Mouse (Mus musculus): ENCODE measurements at regions not wholly inside any gene's neighbourhood (a gene's known extent, or its start where the extent isn't known, plus 50 kb on each side); places are given as distances from the start of the nearest gene placed in this dataset.

DNA sequence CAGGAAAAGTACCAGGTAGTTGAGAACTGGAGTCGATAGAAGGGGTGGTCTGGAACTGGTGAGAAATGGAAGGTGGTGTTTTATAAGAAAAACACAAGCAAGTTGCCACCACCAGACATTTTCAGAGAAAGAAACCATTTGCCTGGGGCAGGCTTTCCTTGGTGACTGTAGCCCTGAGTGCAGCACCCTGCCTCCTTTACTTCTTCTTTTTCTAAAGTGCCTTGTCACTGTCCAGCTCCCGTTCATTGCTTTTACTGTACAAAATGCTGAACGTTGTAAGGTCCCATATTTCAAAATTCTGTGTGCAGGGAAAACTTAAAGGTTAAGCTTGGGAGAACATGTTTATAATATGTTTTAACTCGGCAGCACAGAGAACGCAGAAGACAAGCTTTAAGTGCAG is 122.9 kb upstream of the Nrp1 start:
- no peak overlapping the region for H3K27ac ChIP-seq (ENCODE audit: insufficient read depth, low read length)
- H3K4me1 ChIP-seq (ENCODE audit: control insufficient read depth, insufficient read depth, insufficient read length), result no peaks in the 10 kb centered on the region
- no peak for DNase-seq (ENCODE audit: low read depth in 1 of 2, low spot score in 2 of 2)
- H3K4me3 ChIP-seq (ENCODE audit: extremely low read depth, insufficient read depth, insufficient read length), result no peak overlapping the region
- H3K27me3 ChIP-seq (ENCODE audit: control insufficient read depth, insufficient read depth, low read length), result no peaks in the 10 kb centered on the region
- 24% methylated on average over 5 of the region's 5 CpGs for WGBS
- TF ChIP-seq CTCF (IDR thresholded peaks at IDR 0.05; ENCODE audit: extremely low read depth, insufficient read depth, insufficient read length, insufficient replicate concordance) (no peak), POLR2A (IDR thresholded peaks at IDR 0.05; ENCODE audit: low read depth, low read length) (no peak)
- H3K36me3 ChIP-seq (ENCODE audit: control insufficient read depth, insufficient read depth, low read length), result no peaks in the 10 kb centered on the region

DNA sequence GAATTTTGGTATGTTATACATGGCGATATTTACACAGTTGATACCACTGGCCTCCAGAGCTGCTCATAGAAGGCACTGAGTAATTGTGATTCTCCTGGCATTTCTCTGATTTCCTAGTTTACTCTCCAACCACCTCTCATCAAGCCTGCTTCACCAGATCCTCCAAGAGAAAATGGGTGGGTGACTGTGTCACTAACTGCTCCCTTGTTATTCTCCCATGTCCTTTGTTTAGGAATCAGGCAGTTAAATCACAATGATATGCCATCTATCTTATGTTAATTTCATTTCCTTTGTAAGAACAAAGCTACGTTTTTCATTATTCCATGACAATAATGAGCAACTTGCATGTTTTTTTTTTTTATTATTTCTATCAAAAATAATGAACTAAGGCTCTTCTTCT is 122.3 kb upstream of the Nrp1 start:
- WGBS, result 79% methylated on average over 2 of the region's 2 CpGs
- Histone ChIP-seq H3K27ac (ENCODE audit: insufficient read depth, low read length) (no peak overlapping the region), H3K36me3 (ENCODE audit: control insufficient read depth, insufficient read depth, low read length) (no peaks in the 10 kb centered on the region), H3K4me3 (ENCODE audit: extremely low read depth, insufficient read depth, insufficient read length) (no peak overlapping the region), H3K27me3 (ENCODE audit: control insufficient read depth, insufficient read depth, low read length) (no peaks in the 10 kb centered on the region), H3K4me1 (ENCODE audit: control insufficient read depth, insufficient read depth, insufficient read length) (no peaks in the 10 kb centered on the region)
- DNase-seq (ENCODE audit: low read depth in 1 of 2, low spot score in 2 of 2), result no peak
- no peak for TF ChIP-seq POLR2A (IDR thresholded peaks at IDR 0.05; ENCODE audit: low read depth, low read length)
- no peak for TF ChIP-seq CTCF (IDR thresholded peaks at IDR 0.05; ENCODE audit: extremely low read depth, insufficient read depth, insufficient read length, insufficient replicate concordance)

DNA sequence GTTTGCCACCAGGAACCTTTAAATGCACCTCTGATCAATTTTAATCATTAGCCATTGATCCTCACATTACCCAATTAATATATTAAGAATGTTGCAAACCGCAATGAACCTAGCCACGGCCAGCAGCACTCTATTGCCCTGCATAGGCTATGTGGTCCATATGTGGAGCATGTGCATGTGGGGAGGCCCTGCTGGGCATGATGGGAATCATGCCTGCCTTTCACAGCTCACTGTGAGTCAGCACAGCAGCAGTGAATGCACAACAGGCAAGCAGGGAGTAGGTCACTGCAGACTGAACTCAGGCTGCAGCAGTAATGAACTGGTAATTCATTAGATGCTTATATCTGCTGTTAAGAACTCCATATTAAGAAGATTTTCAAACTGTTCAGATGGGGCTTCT is 119.5 kb upstream of the Nrp1 start:
- H3K27me3 ChIP-seq (ENCODE audit: control insufficient read depth, insufficient read depth, low read length), result no peaks in the 10 kb centered on the region
- no peak overlapping the region for H3K27ac ChIP-seq (ENCODE audit: insufficient read depth, low read length)
- H3K4me3 ChIP-seq (ENCODE audit: extremely low read depth, insufficient read depth, insufficient read length), result no peak overlapping the region
- TF ChIP-seq CTCF (IDR thresholded peaks at IDR 0.05; ENCODE audit: extremely low read depth, insufficient read depth, insufficient read length, insufficient replicate concordance), result no peak
- TF ChIP-seq POLR2A (IDR thresholded peaks at IDR 0.05; ENCODE audit: low read depth, low read length), result no peak
- 91% methylated on average over 2 of the region's 2 CpGs for WGBS
- H3K4me1 ChIP-seq (ENCODE audit: control insufficient read depth, insufficient read depth, insufficient read length), result no peaks in the 10 kb centered on the region
- DNase-seq (ENCODE audit: low read depth in 1 of 2, low spot score in 2 of 2), result no peak
- H3K36me3 ChIP-seq (ENCODE audit: control insufficient read depth, insufficient read depth, low read length), result no peaks in the 10 kb centered on the region

DNA sequence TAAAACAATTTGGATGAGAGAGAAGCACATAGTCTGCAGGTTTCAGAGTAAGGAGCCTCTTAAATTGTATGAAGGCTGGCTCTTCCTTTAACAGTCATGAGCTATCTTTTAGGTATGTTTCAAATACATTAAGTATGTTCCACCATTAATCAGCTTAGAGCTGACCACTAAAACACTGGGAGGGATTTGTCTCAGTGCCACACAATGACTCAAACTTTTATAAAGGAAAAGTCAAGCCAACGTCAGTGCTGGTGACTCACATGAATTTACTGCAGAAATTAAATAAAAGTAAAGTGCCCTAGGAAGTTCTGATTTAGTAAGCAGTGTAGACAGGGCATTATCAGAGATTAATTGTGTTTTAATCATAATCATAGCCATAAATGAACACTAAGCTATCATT is 118.6 kb upstream of the Nrp1 start:
- no peak overlapping the region for H3K4me3 ChIP-seq (ENCODE audit: extremely low read depth, insufficient read depth, insufficient read length)
- no peak overlapping the region for H3K27ac ChIP-seq (ENCODE audit: insufficient read depth, low read length)
- no peak for TF ChIP-seq POLR2A (IDR thresholded peaks at IDR 0.05; ENCODE audit: low read depth, low read length)
- TF ChIP-seq CTCF (IDR thresholded peaks at IDR 0.05; ENCODE audit: extremely low read depth, insufficient read depth, insufficient read length, insufficient replicate concordance), result no peak
- WGBS, result 67% methylated on average over 1 of the region's 1 CpGs
- H3K27me3 ChIP-seq (ENCODE audit: control insufficient read depth, insufficient read depth, low read length), result no peaks in the 10 kb centered on the region
- no peak for DNase-seq (ENCODE audit: low read depth in 1 of 2, low spot score in 2 of 2)
- H3K4me1 ChIP-seq (ENCODE audit: control insufficient read depth, insufficient read depth, insufficient read length), result no peaks in the 10 kb centered on the region
- H3K36me3 ChIP-seq (ENCODE audit: control insufficient read depth, insufficient read depth, low read length), result no peaks in the 10 kb centered on the region

DNA sequence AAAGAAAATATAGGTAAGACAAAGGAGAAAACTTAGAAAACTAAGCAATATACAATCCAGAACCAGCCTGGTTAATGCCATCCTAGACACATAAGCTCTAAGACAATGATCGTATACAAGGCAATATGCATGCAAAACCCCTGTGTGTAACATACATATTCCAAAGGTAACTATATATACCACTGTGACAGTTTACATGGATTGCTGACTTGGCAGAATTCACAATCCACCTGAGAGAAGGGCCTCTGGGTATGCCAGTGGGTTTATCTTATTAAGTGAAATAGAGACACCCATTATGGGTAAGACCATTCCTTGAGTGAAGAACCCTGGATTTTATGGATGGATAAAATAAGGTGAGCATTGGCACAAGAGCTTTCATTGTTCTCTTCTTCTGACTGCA is 117.2 kb upstream of the Nrp1 start:
- H3K4me3 ChIP-seq (ENCODE audit: extremely low read depth, insufficient read depth, insufficient read length), result no peak overlapping the region
- WGBS, result 93% methylated on average over 1 of the region's 1 CpGs
- no peaks in the 10 kb centered on the region for H3K36me3 ChIP-seq (ENCODE audit: control insufficient read depth, insufficient read depth, low read length)

DNA sequence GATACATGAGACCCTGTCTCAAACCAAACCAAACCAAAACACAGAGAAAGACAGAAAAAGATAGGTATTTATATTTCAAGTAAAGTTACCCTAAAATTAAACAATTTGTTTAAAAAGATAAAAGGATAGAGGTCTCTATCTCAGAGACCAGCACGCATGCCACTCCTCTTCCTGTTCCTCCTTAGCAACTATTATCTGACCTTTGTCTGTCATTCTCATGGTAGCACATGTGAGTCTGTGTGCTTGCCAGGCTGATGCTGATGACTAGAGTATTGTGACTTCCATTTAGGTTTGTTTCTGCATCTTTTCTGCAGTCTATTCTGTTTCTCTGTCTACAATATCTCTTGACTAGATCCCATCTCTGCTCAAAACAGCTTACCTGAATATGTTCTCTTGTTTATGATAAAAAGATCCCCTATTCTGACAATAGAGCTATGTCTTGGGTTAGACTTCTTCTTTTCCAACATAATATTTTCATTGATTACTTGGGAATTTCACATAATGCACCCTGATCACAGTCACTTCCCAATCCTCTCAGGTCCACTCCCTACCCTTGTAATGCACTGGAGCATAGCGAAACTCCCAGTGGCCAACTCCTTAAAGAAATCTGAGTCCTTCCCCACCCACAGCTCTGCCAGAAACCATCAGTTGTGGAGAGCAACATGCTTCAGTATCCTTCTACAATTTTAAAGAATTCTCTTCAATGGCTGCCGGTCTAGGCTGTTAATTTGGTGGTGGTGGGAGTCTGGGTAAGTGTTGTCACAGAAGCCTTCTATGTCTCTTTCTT is 115.7 kb upstream of the Nrp1 start:
- no peak for DNase-seq (ENCODE audit: low read depth in 1 of 2, low spot score in 2 of 2)
- no peak overlapping the region for H3K27ac ChIP-seq (ENCODE audit: insufficient read depth, low read length)
- TF ChIP-seq POLR2A (IDR thresholded peaks at IDR 0.05; ENCODE audit: low read depth, low read length) (no peak), CTCF (IDR thresholded peaks at IDR 0.05; ENCODE audit: extremely low read depth, insufficient read depth, insufficient read length, insufficient replicate concordance) (no peak)
- no peaks in the 10 kb centered on the region for H3K36me3 ChIP-seq (ENCODE audit: control insufficient read depth, insufficient read depth, low read length)
- H3K27me3 ChIP-seq (ENCODE audit: control insufficient read depth, insufficient read depth, low read length), result no peaks in the 10 kb centered on the region
- no peak overlapping the region for H3K4me3 ChIP-seq (ENCODE audit: extremely low read depth, insufficient read depth, insufficient read length)
- WGBS, result 88% methylated on average over 3 of the region's 3 CpGs
- H3K4me1 ChIP-seq (ENCODE audit: control insufficient read depth, insufficient read depth, insufficient read length), result no peaks in the 10 kb centered on the region

More for the DNA sequence above, 117.2 kb upstream of the Nrp1 start:
- H3K27ac ChIP-seq (ENCODE audit: insufficient read depth, low read length), result no peak overlapping the region
- H3K4me1 ChIP-seq (ENCODE audit: control insufficient read depth, insufficient read depth, insufficient read length), result no peaks in the 10 kb centered on the region
- no peaks in the 10 kb centered on the region for H3K27me3 ChIP-seq (ENCODE audit: control insufficient read depth, insufficient read depth, low read length)
- DNase-seq (ENCODE audit: low read depth in 1 of 2, low spot score in 2 of 2), result no peak
- TF ChIP-seq CTCF (IDR thresholded peaks at IDR 0.05; ENCODE audit: extremely low read depth, insufficient read depth, insufficient read length, insufficient replicate concordance), result no peak
- TF ChIP-seq POLR2A (IDR thresholded peaks at IDR 0.05; ENCODE audit: low read depth, low read length), result no peak

DNA sequence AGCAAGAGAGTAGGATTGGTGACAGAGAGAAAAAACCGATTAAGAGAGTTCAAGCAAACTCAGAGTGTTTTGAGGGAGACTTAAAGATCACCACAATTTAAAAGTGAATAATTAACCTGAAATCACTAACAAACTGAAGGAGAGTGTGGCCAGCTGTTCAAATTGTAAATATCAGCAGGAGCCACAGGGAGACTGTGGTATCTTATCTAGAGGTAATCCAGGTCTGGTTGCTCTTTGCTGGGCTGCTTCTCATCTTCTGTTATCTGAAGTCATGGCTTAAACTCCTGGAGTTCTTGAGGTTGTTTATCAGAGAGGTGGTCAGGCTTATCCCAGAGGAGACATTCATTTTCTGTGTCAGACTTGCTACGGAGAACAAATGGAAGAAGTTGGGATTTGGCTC is 106.7 kb upstream of the Nrp1 start:
- no peak for DNase-seq (ENCODE audit: low read depth in 1 of 2, low spot score in 2 of 2)

More for the DNA sequence above, 106.7 kb upstream of the Nrp1 start:
- Histone ChIP-seq H3K4me3 (ENCODE audit: extremely low read depth, insufficient read depth, insufficient read length) (no peak overlapping the region), H3K36me3 (ENCODE audit: control insufficient read depth, insufficient read depth, low read length) (no peaks in the 10 kb centered on the region), H3K27me3 (ENCODE audit: control insufficient read depth, insufficient read depth, low read length) (no peaks in the 10 kb centered on the region), H3K4me1 (ENCODE audit: control insufficient read depth, insufficient read depth, insufficient read length) (no peaks in the 10 kb centered on the region), H3K27ac (ENCODE audit: insufficient read depth, low read length) (no peak overlapping the region)
- 87% methylated on average over 2 of the region's 2 CpGs for WGBS
- TF ChIP-seq CTCF (IDR thresholded peaks at IDR 0.05; ENCODE audit: extremely low read depth, insufficient read depth, insufficient read length, insufficient replicate concordance) (no peak), POLR2A (IDR thresholded peaks at IDR 0.05; ENCODE audit: low read depth, low read length) (no peak)
